11 mouse cellular contexts compared by ENCODE assay signal in the genomic region with DNA sequence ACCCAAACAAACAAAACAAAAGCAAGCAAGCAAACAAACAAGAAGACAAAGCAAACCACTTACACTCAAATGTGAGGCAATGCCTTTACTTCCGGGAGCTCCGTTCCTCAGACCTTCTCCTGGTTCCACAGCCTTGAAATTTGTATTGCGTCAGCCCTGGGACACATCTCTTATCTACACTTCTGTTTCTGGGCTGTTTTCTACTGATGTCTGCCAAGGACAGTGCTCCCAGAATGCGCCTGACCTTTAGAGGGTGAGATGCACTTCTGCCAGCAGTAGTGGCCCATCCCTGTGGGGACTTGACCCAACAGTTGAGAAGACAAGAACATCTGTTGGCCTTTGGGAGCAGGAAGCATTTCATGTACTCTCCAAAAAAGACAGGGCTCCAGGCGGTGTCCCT.
DNase-seq lines count a peak whose midpoint lies in the region; ATAC-seq and TF ChIP-seq lines count a peak whose summit lies in the region.
"Had no signal": no experiment of that assay in that cellular context is flagged by ENCODE, and none has a peak within 500 bp of the region (broad histone marks: within the 10 kb centered on the region; RNA-seq: fewer than 3 reads in every experiment).

No protein-coding gene starts in this region.

- H3K4me3 ChIP-seq in heart, embryonic 10.5 days: no peak overlapping the region
- peak overlapping the region; percentile 48 for H3K4me3 ChIP-seq in liver, postnatal 0 days (ENCODE audit: low read depth, low read length)
- H3K4me3 ChIP-seq: limb, embryonic 13.5 days had no signal

- 21% methylated on average over 5 of the region's 5 CpGs for WGBS in heart, embryonic 10.5 days
- WGBS in liver, postnatal 0 days (ENCODE audit: insufficient replicate concordance): 30% methylated on average over 5 of the region's 5 CpGs

- peak; percentile 90 for TF ChIP-seq EP300 in liver, postnatal 0 days (IDR thresholded peaks at IDR 0.05; ENCODE audit: low read depth)

- H3K27ac ChIP-seq in heart, embryonic 10.5 days: peak overlapping the region; percentile 73; the same call in 1 of the 2 replicates
- H3K27ac ChIP-seq in liver, postnatal 0 days (ENCODE audit: low read depth): peak overlapping the region; percentile 93
- H3K27ac ChIP-seq: limb, embryonic 13.5 days had no signal

- peak; percentile 97 for DNase-seq in heart, adult 11 months
- DNase-seq in heart, postnatal 4 days: no peak
- DNase-seq in adrenal gland, postnatal 14 days: peak; percentile 78
- DNase-seq in heart, embryonic 10.5 days (ENCODE audit: low spot score): peak; percentile 88
- peak; percentile 63 for DNase-seq in liver, postnatal 0 days
- no peak for DNase-seq in kidney, postnatal 25 days
- DNase-seq in layer of hippocampus, postnatal 25 days (ENCODE audit: extremely low spot score in 1 of 2, low spot score in 1 of 2): no peak
- DNase-seq in left cerebral cortex, postnatal 4 days: no peak
- DNase-seq: B cell, adult 2 months; embryo, embryonic 11 days had no signal

- H3K9ac ChIP-seq in liver, postnatal 0 days (replicated peaks): peak overlapping the region; percentile 69
- H3K9ac ChIP-seq: limb, embryonic 13.5 days had no signal

- no peaks in the 10 kb centered on the region for H3K36me3 ChIP-seq in heart, embryonic 10.5 days
- no peaks in the 10 kb centered on the region for H3K36me3 ChIP-seq in liver, postnatal 0 days (replicated peaks; ENCODE audit: insufficient read depth, low read length)
- H3K36me3 ChIP-seq: limb, embryonic 13.5 days had no signal

- no peak for TF ChIP-seq CTCF in liver, postnatal 0 days (IDR thresholded peaks at IDR 0.05; ENCODE audit: low read depth)

- H3K4me1 ChIP-seq in heart, embryonic 10.5 days: peaks cover 14% of the 10 kb centered on the region
- peaks cover 32% of the 10 kb centered on the region for H3K4me1 ChIP-seq in liver, postnatal 0 days (ENCODE audit: insufficient read depth)

- peak overlapping the region; percentile 58 for H3K4me2 ChIP-seq in liver, postnatal 0 days (ENCODE audit: low read depth, low read length)
- H3K4me2 ChIP-seq: limb, embryonic 13.5 days had no signal

- no peaks in the 10 kb centered on the region for H3K27me3 ChIP-seq in heart, embryonic 10.5 days (ENCODE audit: insufficient read depth, poor library complexity, severe bottlenecking)
- no peaks in the 10 kb centered on the region for H3K27me3 ChIP-seq in liver, postnatal 0 days (ENCODE audit: insufficient read depth, low read length)

- no peaks in the 10 kb centered on the region for H3K9me3 ChIP-seq in heart, embryonic 10.5 days
- no peaks in the 10 kb centered on the region for H3K9me3 ChIP-seq in liver, postnatal 0 days (ENCODE audit: low read length)
- H3K9me3 ChIP-seq: limb, embryonic 13.5 days had no signal

- ATAC-seq in liver, postnatal 0 days: peak; percentile 89

- intact Hi-C loops in left cerebral cortex, postnatal 4 days (cut with DNase I): no loop called here

Comparison
In these comparisons a context has a peak if more than half of its experiments do, and no peak if none do; other contexts are left out.
1. DNase-seq: peak in heart, adult 11 months (single experiment), adrenal gland, postnatal 14 days (single experiment), heart, embryonic 10.5 days (single experiment) and liver, postnatal 0 days (single experiment); none in heart, postnatal 4 days (single experiment), kidney, postnatal 25 days (0 of 2), layer of hippocampus, postnatal 25 days (0 of 2) and left cerebral cortex, postnatal 4 days (single experiment).